Mouse (Mus musculus) hematopoietic stem cell, adult 5-6 weeks (primary cell): ENCODE results near the gene Strn4. TPM values are rescaled to one million over a fixed set of nuclear protein-coding genes. Genes with fewer than 3 reads are reported as not detected.

Experiments used
- ATAC-seq, 2 experiments: fragments of 125-278 bp in 1 of 2; replicated peaks in 1 of 2; 2 replicates each; pipeline ENCODE4 v1.8.0; 2016 to 2017; ENCODE audit warnings: inconsistent platforms in 2 of 2, mild to moderate bottlenecking in 2 of 2, moderate number of reproducible peaks in 2 of 2, low read depth in 1 of 2, moderate TSS enrichment in 1 of 2; ENCODE audit not compliant: low FRiP score in 2 of 2, poor library complexity in 2 of 2, severe bottlenecking in 2 of 2, insufficient read depth in 1 of 2, low TSS enrichment in 1 of 2
- total RNA-seq: library from RNA; stranded (forward); fragments of 172-1452, 232-1000 nt; gene quantifications from 2 replicates; pipeline ENCODE4 v1.2.3, GENCODE M21; 2017

Strn4 gene
- total RNA-seq, 1 experiment from 2014 or later, result 50.9 TPM

DNA sequence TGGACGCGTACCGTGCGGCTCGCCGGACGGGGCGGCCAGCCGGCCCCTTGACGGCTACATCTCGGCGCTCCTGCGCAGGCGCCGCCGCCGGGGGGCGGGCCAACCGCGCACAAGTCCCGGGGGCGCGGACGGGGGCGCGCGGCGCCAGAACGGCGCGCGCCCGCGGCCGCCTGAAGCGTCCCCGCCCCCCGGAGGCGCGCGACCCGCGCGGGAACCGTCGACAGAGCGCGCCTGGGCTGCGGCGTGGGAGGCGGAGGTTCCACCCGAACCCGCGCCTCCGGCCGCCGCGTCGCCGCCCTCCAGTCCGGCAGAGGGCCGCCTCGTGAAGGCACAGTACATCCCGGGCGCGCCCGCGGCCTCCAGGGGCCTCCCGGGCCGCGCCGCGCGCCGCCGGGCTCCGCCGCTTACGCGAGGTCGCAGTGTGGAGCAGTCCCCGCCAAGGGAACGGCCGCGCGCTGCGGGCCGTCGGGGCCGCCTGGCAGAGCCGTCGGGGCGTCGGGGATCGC lies 69.6 kb downstream of the Strn4 start:
- ATAC-seq, result no peak

GRCm38 (mm10) chr7:16885905-16886304 lies 70.2 kb downstream of the Strn4 start:
- no peak for ATAC-seq

Other genes starting within 250 kb of the Strn4 start
- gene Arhgap35, start 200.9 kb upstream of the Strn4 start, total RNA-seq, result 16.3 and 16.8 TPM in 2 replicates
- not detected in 2 replicates for gene Ceacam15, start 140.2 kb upstream of the Strn4 start, total RNA-seq
- gene Ceacam9, start 94.0 kb upstream of the Strn4 start, total RNA-seq, result not detected in 2 replicates
- gene Ap2s1, start 77.5 kb upstream of the Strn4 start, total RNA-seq, result 43.2 and 67.9 TPM in 2 replicates
- gene Slc1a5, start 34.5 kb upstream of the Strn4 start, total RNA-seq, result 41.8 and 49.6 TPM in 2 replicates
- 8.7 and 15.6 TPM in 2 replicates for gene Fkrp, start 843 bp downstream of the Strn4 start, total RNA-seq
- gene Prkd2, start 27.0 kb downstream of the Strn4 start, total RNA-seq, result 22.3 and 30.6 TPM in 2 replicates
- gene Dact3, start 59.4 kb downstream of the Strn4 start, total RNA-seq, result 0.99 TPM in 1 of 2 replicates, not detected in the other
- gene Gng8, start 75.9 kb downstream of the Strn4 start, total RNA-seq, result 0.25 TPM in 1 of 2 replicates, not detected in the other
- 1.3 and 3.7 TPM in 2 replicates for gene Ptgir, start 90.6 kb downstream of the Strn4 start, total RNA-seq
- 391 and 520 TPM in 2 replicates for gene Calm3, start 108.2 kb downstream of the Strn4 start, total RNA-seq
- gene Pnmal2, start 128.8 kb downstream of the Strn4 start, total RNA-seq, result 0.25 TPM in 1 of 2 replicates, not detected in the other
- gene Pnmal1, start 143.8 kb downstream of the Strn4 start, total RNA-seq, result not detected in 2 replicates
- gene Gm42372, start 167.2 kb downstream of the Strn4 start, total RNA-seq, result 0.99 and 1.6 TPM in 2 replicates
- 12.1 and 13.4 TPM in 2 replicates for gene Ccdc8, start 176.8 kb downstream of the Strn4 start, total RNA-seq
- gene Ppp5c, start 212.0 kb downstream of the Strn4 start, total RNA-seq, result 80.2 and 111 TPM in 2 replicates
- gene Hif3a, start 246.5 kb downstream of the Strn4 start, total RNA-seq, result 1.0 and 6.9 TPM in 2 replicates